ENCODE assay signal across 11 mouse cellular contexts in genomic region chr9:66516296-66516940, GRCm38 (mm10). TPM values are rescaled to one million over a fixed set of nuclear protein-coding genes. Genes with fewer than 3 reads are reported as not detected.
DNase-seq lines count a peak whose midpoint lies in the region; TF ChIP-seq lines count a peak whose summit lies in the region.
"Had no signal": no experiment of that assay in that cellular context is flagged by ENCODE, and none has a peak within 500 bp of the region (broad histone marks: within the 10 kb centered on the region; RNA-seq: fewer than 3 reads in every experiment).

No protein-coding gene starts in this region.

- no peaks in the 10 kb centered on the region for H3K27me3 ChIP-seq in hindbrain, embryonic 10.5 days (ENCODE audit: insufficient read depth, poor library complexity, severe bottlenecking)
- H3K27me3 ChIP-seq: midbrain, embryonic 12.5 days had no signal

- no peak overlapping the region for H3K4me3 ChIP-seq in layer of hippocampus, adult 2 months
- H3K4me3 ChIP-seq in hindbrain, embryonic 10.5 days, result no peak overlapping the region
- H3K4me3 ChIP-seq: midbrain, embryonic 12.5 days had no signal

- 93% methylated on average over 6 of the region's 6 CpGs for WGBS in hindbrain, embryonic 10.5 days

- peak; percentile 72 for DNase-seq in cerebellum, adult 11-12 months
- DNase-seq in cerebellum, postnatal 4 days (ENCODE audit: low spot score in 2 of 2), result no peak
- peak; percentile 74 for DNase-seq in 3134 (ENCODE audit: extremely low read depth, insufficient read length, low spot score)
- DNase-seq in adrenal gland, postnatal 25 days, result peak; percentile 41
- DNase-seq in fibroblast of lung, adult 2 months (ENCODE audit: low read depth), result peak; percentile 85
- no peak for DNase-seq in layer of hippocampus, adult 2 months (ENCODE audit: low spot score in 2 of 2)
- DNase-seq in hindbrain, embryonic 10.5 days (ENCODE audit: low spot score), result no peak
- no peak for DNase-seq in left cerebral cortex, postnatal 36 days (ENCODE audit: low spot score in 2 of 2)
- DNase-seq: lung, embryonic 14.5 days had no signal

- no peak overlapping the region for H3K27ac ChIP-seq in layer of hippocampus, adult 2 months
- no peak overlapping the region for H3K27ac ChIP-seq in hindbrain, embryonic 10.5 days
- H3K27ac ChIP-seq: hindbrain, postnatal 0 days; midbrain, embryonic 12.5 days had no signal

- H3K36me3 ChIP-seq in hindbrain, embryonic 10.5 days, result peaks cover 82% of the 10 kb centered on the region

- TF ChIP-seq CTCF in layer of hippocampus, adult 2 months (conservative IDR thresholded peaks at IDR 0.05), result no peak

- intact Hi-C loops in left cerebral cortex, postnatal 36 days (cut with DNase I), result loop anchor here (10.0 kb wide), 1 partner anchor 428 kb away; the partner anchor contains the start of gene Rps27l

- H3K9me3 ChIP-seq in hindbrain, embryonic 10.5 days, result no peaks in the 10 kb centered on the region
- H3K9me3 ChIP-seq: midbrain, embryonic 12.5 days had no signal

- H3K4me1 ChIP-seq in hindbrain, embryonic 10.5 days (replicated peaks), result peaks cover 22% of the 10 kb centered on the region

RNA-seq across cellular contexts. Expression of gene Fbxl22, which starts 2.0 kb away (rescaled TPM):
- 0.48 and 0.64 TPM in 2 replicates for total RNA-seq in adrenal gland, postnatal 25 days (2021)
- total RNA-seq in layer of hippocampus, adult 2 months (2021), result under 1 TPM; 0.22 to 0.38 TPM
- polyA plus RNA-seq in hindbrain, embryonic 10.5 days (2016; fragmentation: Nextera tagmentation; extraction: Ambion mirVana), result 1.5 and 1.6 TPM in 2 replicates
- under 1 TPM; 0.35 to 0.52 TPM for total RNA-seq in left cerebral cortex, postnatal 36 days (2021)

Comparison
In these comparisons a context has a peak if more than half of its experiments do, and no peak if none do; other contexts are left out.
1. DNase-seq: peak in cerebellum, adult 11-12 months (single experiment), 3134 (single experiment), adrenal gland, postnatal 25 days (single experiment) and fibroblast of lung, adult 2 months (single experiment); none in cerebellum, postnatal 4 days (0 of 2), layer of hippocampus, adult 2 months (0 of 2), hindbrain, embryonic 10.5 days (single experiment) and left cerebral cortex, postnatal 36 days (0 of 2).